Mouse (Mus musculus): ENCODE measurements around the gene Spata2l. TPM values are rescaled to one million over a fixed set of nuclear protein-coding genes. Genes with fewer than 3 reads are reported as not detected.

The Spata2l gene
- polyA plus RNA-seq, 1 experiment: 0.25 TPM

DNA sequence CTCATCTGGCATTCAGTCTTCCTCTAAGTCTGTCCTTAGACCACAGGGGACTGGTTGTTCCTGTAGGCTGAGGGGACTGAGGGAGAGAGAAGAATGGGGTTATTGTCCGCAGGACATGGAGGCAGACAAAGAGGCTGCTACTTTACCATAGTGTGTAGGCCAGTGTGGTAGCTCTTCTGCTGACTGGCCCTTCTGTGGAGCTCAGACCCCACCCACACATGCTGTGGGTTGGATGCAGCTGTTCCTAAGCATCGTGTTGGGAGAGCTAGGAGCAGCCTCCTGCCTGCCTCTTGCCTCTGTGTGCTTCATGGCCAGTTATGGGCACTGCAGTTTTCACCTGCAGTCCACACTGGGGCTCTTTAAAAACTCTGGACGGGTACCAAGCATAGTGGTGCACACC, 21.1 kb upstream of the Spata2l start:
- no peaks in the 10 kb centered on the region for H3K27me3 ChIP-seq (ENCODE audit: control insufficient read depth, insufficient read depth, low read length, poor library complexity, severe bottlenecking)
- no peak for TF ChIP-seq POLR2A (IDR thresholded peaks at IDR 0.05; ENCODE audit: insufficient read depth, low read length)
- no peak for TF ChIP-seq EP300 (IDR thresholded peaks at IDR 0.05; ENCODE audit: insufficient read depth, low read depth, low read length)
- no peak for TF ChIP-seq CTCF (IDR thresholded peaks at IDR 0.05; ENCODE audit: low read depth, low read length)
- peaks cover 3% of the 10 kb centered on the region for H3K36me3 ChIP-seq (ENCODE audit: control insufficient read depth, insufficient read depth, low read length, poor library complexity, severe bottlenecking)
- no peaks in the 10 kb centered on the region for H3K9me3 ChIP-seq (replicated peaks; ENCODE audit: control insufficient read depth, insufficient read depth, low read length, poor library complexity, severe bottlenecking)
- H3K9ac ChIP-seq (ENCODE audit: low read depth, poor library complexity, severe bottlenecking): no peak overlapping the region
- H3K4me1 ChIP-seq (ENCODE audit: control insufficient read depth, insufficient read depth, low read length): no peaks in the 10 kb centered on the region
- H3K4me3 ChIP-seq (ENCODE audit: low read depth, low read length): no peak overlapping the region
- H3K27ac ChIP-seq (ENCODE audit: insufficient read depth, low read length): no peak overlapping the region

DNA sequence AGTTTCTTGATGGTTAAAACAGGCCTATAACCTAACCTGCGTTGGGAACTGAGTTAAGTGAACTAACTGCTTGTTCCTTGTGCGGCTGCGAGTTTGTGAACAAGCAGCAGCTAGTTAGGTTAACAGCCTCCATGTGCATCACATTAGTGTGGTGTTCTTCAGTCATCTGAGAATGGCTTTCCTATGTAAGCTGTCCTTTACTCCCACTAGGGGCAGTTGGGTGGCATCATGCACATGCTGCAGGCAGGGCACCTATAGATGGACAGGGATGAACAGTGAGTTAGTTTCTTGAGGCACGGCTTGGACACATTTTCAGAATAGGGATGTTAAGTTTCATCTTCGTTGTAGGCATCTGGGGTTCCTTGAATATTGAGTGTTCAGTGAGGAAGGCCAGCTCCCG, 19.1 kb upstream of the Spata2l start:
- Histone ChIP-seq H3K4me3 (ENCODE audit: low read depth, low read length) (0 out of 2 replicates have a peak overlapping the region, but pooled peaks have one; percentile 14), H3K27me3 (ENCODE audit: control insufficient read depth, insufficient read depth, low read length, poor library complexity, severe bottlenecking) (no peaks in the 10 kb centered on the region), H3K4me1 (ENCODE audit: control insufficient read depth, insufficient read depth, low read length) (no peaks in the 10 kb centered on the region), H3K9ac (ENCODE audit: low read depth, poor library complexity, severe bottlenecking) (peak overlapping the region; percentile 98), H3K27ac (ENCODE audit: insufficient read depth, low read length) (no peak overlapping the region), H3K9me3 (replicated peaks; ENCODE audit: control insufficient read depth, insufficient read depth, low read length, poor library complexity, severe bottlenecking) (no peaks in the 10 kb centered on the region), H3K36me3 (ENCODE audit: control insufficient read depth, insufficient read depth, low read length, poor library complexity, severe bottlenecking) (peaks cover 3% of the 10 kb centered on the region)
- TF ChIP-seq POLR2A (IDR thresholded peaks at IDR 0.05; ENCODE audit: insufficient read depth, low read length) (no peak), CTCF (IDR thresholded peaks at IDR 0.05; ENCODE audit: low read depth, low read length) (no peak), EP300 (IDR thresholded peaks at IDR 0.05; ENCODE audit: insufficient read depth, low read depth, low read length) (no peak)

DNA sequence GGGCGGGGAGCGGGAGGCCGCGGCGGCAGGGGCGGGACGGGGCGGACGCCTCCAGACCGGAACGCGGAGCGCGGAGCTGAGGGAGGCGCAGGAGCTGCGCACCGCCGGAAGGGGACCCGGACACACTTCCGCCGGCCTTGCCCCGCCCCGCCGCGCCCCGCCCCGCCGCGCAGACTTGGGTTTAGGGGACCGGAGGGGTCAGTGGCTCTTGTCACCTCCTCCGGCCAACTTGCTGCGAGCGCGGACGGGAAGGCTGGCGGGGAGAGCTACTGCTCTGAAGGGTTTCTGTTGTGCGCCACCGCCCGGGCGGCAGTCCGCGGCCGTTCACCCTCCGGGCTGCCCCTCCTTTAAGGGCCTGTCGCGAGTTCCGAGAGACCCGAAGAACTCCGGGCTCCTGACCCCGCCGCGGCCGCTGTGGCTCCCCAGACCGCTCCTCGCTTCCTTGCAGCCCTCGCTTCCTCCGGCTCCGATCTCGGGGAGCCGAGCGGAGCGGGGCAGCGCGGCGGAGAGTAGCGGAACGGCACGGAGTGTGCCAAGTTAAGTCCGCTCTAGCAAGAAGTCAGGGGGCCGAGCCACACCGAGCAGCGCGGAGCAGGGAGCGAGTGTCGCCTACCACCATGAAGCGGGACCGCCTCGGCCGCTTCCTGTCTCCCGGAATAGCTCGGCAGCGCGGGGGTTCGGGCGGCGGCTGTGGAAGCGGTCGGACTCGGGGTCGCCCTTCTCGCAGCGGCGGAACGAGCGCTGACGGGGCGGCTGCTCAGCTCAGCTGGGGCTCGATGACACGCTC, 18.3 kb upstream of the Spata2l start, which contains the start of the genes Zfp276 and Vps9d1:
Zfp276 (plus strand) TSS at position 97 of the 787 bp plus-strand sequence.
Vps9d1 (minus strand) TSS at position 250 of the 787 bp plus-strand sequence.
- H3K9ac ChIP-seq (ENCODE audit: low read depth, poor library complexity, severe bottlenecking): peak within 1 kb of the TSS; percentile 98
- H3K4me1 ChIP-seq (ENCODE audit: control insufficient read depth, insufficient read depth, low read length): no peaks in the 10 kb centered on the region
- peaks cover 3% of the 10 kb centered on the region for H3K36me3 ChIP-seq (ENCODE audit: control insufficient read depth, insufficient read depth, low read length, poor library complexity, severe bottlenecking)
- no peaks in the 10 kb centered on the region for H3K9me3 ChIP-seq (replicated peaks; ENCODE audit: control insufficient read depth, insufficient read depth, low read length, poor library complexity, severe bottlenecking)
- no peaks in the 10 kb centered on the region for H3K27me3 ChIP-seq (ENCODE audit: control insufficient read depth, insufficient read depth, low read length, poor library complexity, severe bottlenecking)
- peak within 1 kb of the TSS; percentile 91 for H3K4me3 ChIP-seq (ENCODE audit: low read depth, low read length)
- TF ChIP-seq EP300 (IDR thresholded peaks at IDR 0.05; ENCODE audit: insufficient read depth, low read depth, low read length): no peak
- no peak for TF ChIP-seq CTCF (IDR thresholded peaks at IDR 0.05; ENCODE audit: low read depth, low read length)
- TF ChIP-seq POLR2A (IDR thresholded peaks at IDR 0.05; ENCODE audit: insufficient read depth, low read length): no peak
- H3K27ac ChIP-seq (ENCODE audit: insufficient read depth, low read length): no peak within 1 kb of the TSS

DNA sequence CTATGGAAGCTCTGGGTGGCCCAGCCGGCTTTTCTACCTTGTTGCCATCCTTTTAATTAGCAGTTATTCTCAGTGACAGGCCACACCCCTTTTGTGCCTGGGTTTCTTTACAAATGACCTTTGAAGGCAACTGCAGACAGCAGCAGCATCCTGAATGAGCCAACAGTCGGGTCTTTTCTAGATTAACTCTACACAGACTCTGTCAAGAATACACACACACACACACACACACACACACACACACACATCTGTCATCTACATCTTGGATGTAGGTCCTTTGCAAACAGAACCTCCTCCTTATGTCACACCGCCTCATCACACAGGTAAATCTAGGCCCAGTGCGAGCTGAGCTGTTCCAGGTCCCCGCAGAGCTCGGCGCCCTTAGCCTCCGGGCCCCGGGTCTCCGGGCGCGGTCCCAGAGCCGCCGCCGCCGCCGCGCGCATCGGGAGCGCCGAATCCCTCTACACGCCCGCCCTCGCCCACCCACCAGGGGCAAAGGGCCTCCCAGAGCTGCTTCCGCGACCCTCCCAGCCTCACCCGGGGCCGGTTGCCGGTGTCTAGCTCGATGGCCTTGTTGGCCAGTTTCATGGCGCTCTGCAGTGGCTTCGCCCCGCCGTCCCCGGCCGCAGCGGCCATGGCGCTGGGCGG, 17.5 kb upstream of the Spata2l start:
- peak overlapping the region; percentile 98 for H3K9ac ChIP-seq (ENCODE audit: low read depth, poor library complexity, severe bottlenecking)
- no peaks in the 10 kb centered on the region for H3K4me1 ChIP-seq (ENCODE audit: control insufficient read depth, insufficient read depth, low read length)
- H3K9me3 ChIP-seq (replicated peaks; ENCODE audit: control insufficient read depth, insufficient read depth, low read length, poor library complexity, severe bottlenecking): no peaks in the 10 kb centered on the region
- TF ChIP-seq POLR2A (IDR thresholded peaks at IDR 0.05; ENCODE audit: insufficient read depth, low read length): no peak
- no peak for TF ChIP-seq CTCF (IDR thresholded peaks at IDR 0.05; ENCODE audit: low read depth, low read length)
- TF ChIP-seq EP300 (IDR thresholded peaks at IDR 0.05; ENCODE audit: insufficient read depth, low read depth, low read length): no peak
- H3K27ac ChIP-seq (ENCODE audit: insufficient read depth, low read length): no peak overlapping the region
- peak overlapping the region; percentile 91 for H3K4me3 ChIP-seq (ENCODE audit: low read depth, low read length)
- H3K36me3 ChIP-seq (ENCODE audit: control insufficient read depth, insufficient read depth, low read length, poor library complexity, severe bottlenecking): peaks cover 3% of the 10 kb centered on the region
- no peaks in the 10 kb centered on the region for H3K27me3 ChIP-seq (ENCODE audit: control insufficient read depth, insufficient read depth, low read length, poor library complexity, severe bottlenecking)

DNA sequence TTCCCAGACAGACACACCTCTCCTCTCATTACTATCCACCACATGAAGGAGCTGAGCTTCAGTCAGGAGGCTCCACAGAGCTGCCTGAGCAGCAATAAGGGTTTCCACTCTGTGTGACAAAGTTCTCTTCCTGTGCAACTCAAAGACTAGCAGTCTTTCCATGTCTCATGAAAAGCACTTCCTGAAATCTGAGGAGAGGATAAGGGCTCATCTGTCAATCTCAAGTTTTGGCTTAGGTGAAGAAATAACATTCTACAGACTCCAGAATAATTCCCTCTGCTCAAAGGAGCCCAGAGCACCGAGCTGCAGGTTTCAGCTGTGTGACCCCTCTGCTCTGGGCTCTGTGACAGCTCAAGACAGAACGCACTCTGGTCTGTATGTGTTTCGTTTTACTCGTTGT, 16.9 kb upstream of the Spata2l start:
- peaks cover 3% of the 10 kb centered on the region for H3K36me3 ChIP-seq (ENCODE audit: control insufficient read depth, insufficient read depth, low read length, poor library complexity, severe bottlenecking)
- H3K9ac ChIP-seq (ENCODE audit: low read depth, poor library complexity, severe bottlenecking): no peak overlapping the region
- H3K4me3 ChIP-seq (ENCODE audit: low read depth, low read length): no peak overlapping the region
- H3K27ac ChIP-seq (ENCODE audit: insufficient read depth, low read length): no peak overlapping the region
- H3K27me3 ChIP-seq (ENCODE audit: control insufficient read depth, insufficient read depth, low read length, poor library complexity, severe bottlenecking): no peaks in the 10 kb centered on the region
- no peak for TF ChIP-seq POLR2A (IDR thresholded peaks at IDR 0.05; ENCODE audit: insufficient read depth, low read length)
- TF ChIP-seq EP300 (IDR thresholded peaks at IDR 0.05; ENCODE audit: insufficient read depth, low read depth, low read length): no peak
- no peak for TF ChIP-seq CTCF (IDR thresholded peaks at IDR 0.05; ENCODE audit: low read depth, low read length)
- no peaks in the 10 kb centered on the region for H3K9me3 ChIP-seq (replicated peaks; ENCODE audit: control insufficient read depth, insufficient read depth, low read length, poor library complexity, severe bottlenecking)
- H3K4me1 ChIP-seq (ENCODE audit: control insufficient read depth, insufficient read depth, low read length): no peaks in the 10 kb centered on the region

DNA sequence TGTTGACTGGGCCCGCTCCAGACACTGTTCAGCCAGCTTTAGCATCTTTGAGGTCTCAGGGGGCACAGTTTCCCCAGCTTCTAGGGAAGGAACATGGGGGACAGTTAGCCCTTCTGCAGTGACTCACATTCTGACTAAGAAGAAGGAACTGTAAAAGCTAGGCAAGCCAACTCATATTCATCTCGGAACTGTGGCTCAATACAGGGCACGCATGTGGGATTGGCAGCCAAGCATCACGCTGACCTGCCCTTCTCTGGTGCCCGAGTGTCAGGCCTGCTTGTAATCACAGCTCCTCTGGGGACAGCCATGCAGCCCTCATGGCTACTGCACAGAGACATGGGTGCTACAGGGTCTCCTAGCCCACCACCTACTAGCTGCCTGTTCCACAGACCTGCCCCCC, 14.9 kb upstream of the Spata2l start:
- TF ChIP-seq POLR2A (IDR thresholded peaks at IDR 0.05; ENCODE audit: insufficient read depth, low read length) (no peak), CTCF (IDR thresholded peaks at IDR 0.05; ENCODE audit: low read depth, low read length) (no peak), EP300 (IDR thresholded peaks at IDR 0.05; ENCODE audit: insufficient read depth, low read depth, low read length) (no peak)
- Histone ChIP-seq H3K4me1 (ENCODE audit: control insufficient read depth, insufficient read depth, low read length) (no peaks in the 10 kb centered on the region), H3K4me3 (ENCODE audit: low read depth, low read length) (no peak overlapping the region), H3K9me3 (replicated peaks; ENCODE audit: control insufficient read depth, insufficient read depth, low read length, poor library complexity, severe bottlenecking) (no peaks in the 10 kb centered on the region), H3K36me3 (ENCODE audit: control insufficient read depth, insufficient read depth, low read length, poor library complexity, severe bottlenecking) (no peaks in the 10 kb centered on the region), H3K9ac (ENCODE audit: low read depth, poor library complexity, severe bottlenecking) (no peak overlapping the region), H3K27ac (ENCODE audit: insufficient read depth, low read length) (no peak overlapping the region), H3K27me3 (ENCODE audit: control insufficient read depth, insufficient read depth, low read length, poor library complexity, severe bottlenecking) (no peaks in the 10 kb centered on the region)

Measured in ES-Bruce4 (cell line).